Comparison of ENCODE assay signal across 8 mouse cellular contexts in the genomic region with DNA sequence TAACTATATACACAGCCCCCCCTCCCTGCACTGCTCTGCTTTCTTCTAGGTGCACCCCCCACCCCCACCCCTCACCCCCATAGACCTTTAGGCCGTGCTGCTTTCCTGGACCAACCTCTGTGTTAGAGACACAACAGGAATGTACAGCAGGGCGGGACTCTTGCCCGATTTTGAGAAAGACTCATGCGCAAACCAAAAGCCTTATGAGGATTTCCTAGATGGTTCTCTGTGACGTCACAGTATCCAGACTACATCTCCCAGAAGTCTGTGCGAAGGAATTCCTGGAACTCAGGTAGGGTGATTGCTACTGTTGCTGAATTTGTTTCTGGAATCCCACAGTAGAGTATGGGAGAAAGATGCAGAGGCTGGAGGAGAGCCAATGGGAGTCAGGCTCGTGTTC. TPM values are rescaled to one million over a fixed set of nuclear protein-coding genes. Genes with fewer than 3 reads are reported as not detected.
DNase-seq lines count a peak whose midpoint lies in the region; ATAC-seq and TF ChIP-seq lines count a peak whose summit lies in the region.

Gene Zfp458 (minus strand): TSS at position 153 of the 400 bp plus-strand sequence.

- 44% methylated on average over 7 of the region's 7 CpGs for WGBS in limb, embryonic 11.5 days
- 44% methylated on average over 7 of the region's 7 CpGs for WGBS in limb, embryonic 10.5 days
- 39% methylated on average over 7 of the region's 7 CpGs for WGBS in large intestine, adult 2 months
- WGBS in lung, postnatal 0 days, result 36% methylated on average over 7 of the region's 7 CpGs
- 43% methylated on average over 7 of the region's 7 CpGs for WGBS in liver, postnatal 0 days (ENCODE audit: insufficient replicate concordance)

- no peak within 1 kb of the TSS for H3K9ac ChIP-seq in limb, embryonic 11.5 days (ENCODE audit: low read length)
- H3K9ac ChIP-seq in lung, postnatal 0 days (replicated peaks; ENCODE audit: low read depth), result no peak within 1 kb of the TSS
- H3K9ac ChIP-seq in liver, postnatal 0 days (replicated peaks), result no peak within 1 kb of the TSS

- H3K9me3 ChIP-seq in limb, embryonic 11.5 days (ENCODE audit: control insufficient read depth, low read length), result no peaks in the 10 kb centered on the region
- no peaks in the 10 kb centered on the region for H3K9me3 ChIP-seq in limb, embryonic 10.5 days (replicated peaks)
- H3K9me3 ChIP-seq in lung, postnatal 0 days (ENCODE audit: low read length), result no peaks in the 10 kb centered on the region
- no peaks in the 10 kb centered on the region for H3K9me3 ChIP-seq in liver, postnatal 0 days (ENCODE audit: low read length)

- H3K27me3 ChIP-seq in limb, embryonic 11.5 days (ENCODE audit: control insufficient read depth, insufficient read depth, low read length), result no peaks in the 10 kb centered on the region
- no peaks in the 10 kb centered on the region for H3K27me3 ChIP-seq in limb, embryonic 10.5 days (ENCODE audit: low read depth, poor library complexity, severe bottlenecking)
- H3K27me3 ChIP-seq in lung, postnatal 0 days (replicated peaks; ENCODE audit: insufficient read depth, low read length), result no peaks in the 10 kb centered on the region
- no peaks in the 10 kb centered on the region for H3K27me3 ChIP-seq in liver, postnatal 0 days (ENCODE audit: insufficient read depth, low read length)

- TF ChIP-seq CTCF in lung, postnatal 0 days (IDR thresholded peaks at IDR 0.05), result no peak
- TF ChIP-seq CTCF in liver, postnatal 0 days (IDR thresholded peaks at IDR 0.05; ENCODE audit: low read depth), result no peak

- no peaks in the 10 kb centered on the region for H3K36me3 ChIP-seq in limb, embryonic 11.5 days (ENCODE audit: control insufficient read depth, insufficient read depth, low read length)
- no peaks in the 10 kb centered on the region for H3K36me3 ChIP-seq in limb, embryonic 10.5 days
- H3K36me3 ChIP-seq in lung, postnatal 0 days (ENCODE audit: insufficient read depth, low read length), result no peaks in the 10 kb centered on the region
- H3K36me3 ChIP-seq in liver, postnatal 0 days (replicated peaks; ENCODE audit: insufficient read depth, low read length), result no peaks in the 10 kb centered on the region

- DNase-seq in limb, embryonic 11.5 days (ENCODE audit: low spot score), result peak; percentile 23
- no peak for DNase-seq in limb, embryonic 10.5 days (ENCODE audit: low spot score)
- DNase-seq in embryo, embryonic 11 days, result peak; percentile 24
- peak; percentile 35 for DNase-seq in large intestine, adult 2 months (ENCODE audit: low read depth, low spot score)
- peak; percentile 62 for DNase-seq in lung, postnatal 0 days (ENCODE audit: low spot score)
- DNase-seq in adrenal gland, postnatal 4 days (ENCODE audit: low spot score in 2 of 2), result no peak
- no peak for DNase-seq in liver, postnatal 0 days

- peak; percentile 35; the same call in 1 of the 2 replicates for ATAC-seq in limb, embryonic 11.5 days (ENCODE audit: insufficient number of reproducible peaks, low FRiP score, low TSS enrichment, low read depth)
- peak; percentile 65 for ATAC-seq in lung, postnatal 0 days
- ATAC-seq in CD4-positive, CD25-positive, alpha-beta regulatory T cell, adult 4 months, result no peak
- no peak for ATAC-seq in liver, postnatal 0 days

- no peak within 1 kb of the TSS for H3K4me2 ChIP-seq in limb, embryonic 11.5 days (ENCODE audit: low read depth, severe bottlenecking)
- no peak within 1 kb of the TSS for H3K4me2 ChIP-seq in lung, postnatal 0 days (replicated peaks; ENCODE audit: low read depth, low read length)
- no peak within 1 kb of the TSS for H3K4me2 ChIP-seq in liver, postnatal 0 days (ENCODE audit: low read depth, low read length)

- H3K4me1 ChIP-seq in limb, embryonic 11.5 days (ENCODE audit: control insufficient read depth, insufficient read depth, low read length), result no peaks in the 10 kb centered on the region
- no peaks in the 10 kb centered on the region for H3K4me1 ChIP-seq in limb, embryonic 10.5 days
- H3K4me1 ChIP-seq in lung, postnatal 0 days (ENCODE audit: insufficient read depth, low read depth, low read length), result no peaks in the 10 kb centered on the region
- H3K4me1 ChIP-seq in liver, postnatal 0 days (ENCODE audit: insufficient read depth), result no peaks in the 10 kb centered on the region

- H3K27ac ChIP-seq in limb, embryonic 11.5 days (replicated peaks; ENCODE audit: low read depth, low read length), result no peak within 1 kb of the TSS
- no peak within 1 kb of the TSS for H3K27ac ChIP-seq in limb, embryonic 10.5 days
- H3K27ac ChIP-seq in lung, postnatal 0 days (ENCODE audit: low read length), result no peak within 1 kb of the TSS
- no peak within 1 kb of the TSS for H3K27ac ChIP-seq in liver, postnatal 0 days (ENCODE audit: low read depth)

- no peak within 1 kb of the TSS for H3K4me3 ChIP-seq in limb, embryonic 11.5 days (ENCODE audit: low read depth, low read length)
- no peak within 1 kb of the TSS for H3K4me3 ChIP-seq in limb, embryonic 10.5 days
- H3K4me3 ChIP-seq in lung, postnatal 0 days (ENCODE audit: low read depth, low read length), result no peak within 1 kb of the TSS
- H3K4me3 ChIP-seq in liver, postnatal 0 days (ENCODE audit: low read depth, low read length), result no peak within 1 kb of the TSS

- TF ChIP-seq EP300 in lung, postnatal 0 days (IDR thresholded peaks at IDR 0.05), result no peak
- no peak for TF ChIP-seq EP300 in liver, postnatal 0 days (IDR thresholded peaks at IDR 0.05; ENCODE audit: low read depth)

RNA-seq across cellular contexts. Expression of gene Zfp458, which starts in this region (rescaled TPM):
- polyA plus RNA-seq in limb, embryonic 11.5 days (2014; fragmentation: Nextera tagmentation; extraction: Ambion mirVana), result 1.7 and 2.2 TPM in 2 replicates
- 0.74 and 1.5 TPM in 2 replicates for polyA plus RNA-seq in limb, embryonic 10.5 days (2016; fragmentation: Nextera tagmentation; extraction: Ambion mirVana)
- polyA plus RNA-seq in large intestine, adult 2 months (2012; rRNA removed), result 0.27 and 0.31 TPM in 2 replicates
- polyA plus RNA-seq in lung, postnatal 0 days (2015; fragmentation: Nextera tagmentation; extraction: Ambion mirVana), result 1.00 and 1.1 TPM in 2 replicates
- total RNA-seq in adrenal gland, postnatal 4 days (2021), result 1 to 10 TPM; 6.2 to 6.9 TPM
- polyA plus RNA-seq in CD4-positive, CD25-positive, alpha-beta regulatory T cell, adult 4 months (2017; shearing (Covaris generic)), result 1 to 10 TPM in 1 of 2 experiments, under 1 TPM in 1; 0.96 to 1.5 TPM
- polyA plus RNA-seq in liver, postnatal 0 days (2015; fragmentation: Nextera tagmentation; extraction: Ambion mirVana), result 0.30 and 0.40 TPM in 2 replicates

Comparison
In these comparisons a context has a peak if more than half of its experiments do, and no peak if none do; other contexts are left out.
1. DNase-seq: peak in limb, embryonic 11.5 days (single experiment), embryo, embryonic 11 days (single experiment) and lung, postnatal 0 days (single experiment); none in limb, embryonic 10.5 days (single experiment), adrenal gland, postnatal 4 days (0 of 2) and liver, postnatal 0 days (single experiment).
2. Peak in DNase-seq in large intestine, adult 2 months; RNA of the gene not detected or under 1 TPM.
3. ATAC-seq: peak in limb, embryonic 11.5 days (single experiment) and lung, postnatal 0 days (single experiment); none in CD4-positive, CD25-positive, alpha-beta regulatory T cell, adult 4 months (single experiment) and liver, postnatal 0 days (single experiment).